Mouse (Mus musculus) mouse trophoblast stem cell (cell line): Measurements from ENCODE around the gene Dnah12.
"Not testable (repeated sequence)": the region's sequence is repeated elsewhere in the genome, so short reads cannot be mapped to it uniquely, and the experiment has no call there.

ENCODE experiments used
- in situ Hi-C, 2 experiments: fragments of 300-500 bp; cut with MseI, MboI; formaldehyde crosslinking; loops; 2 replicates in 1 of 2; 3 replicates in 1 of 2; pipeline ENCODE4 v1.15.1; 2025

The Dnah12 gene

DNA sequence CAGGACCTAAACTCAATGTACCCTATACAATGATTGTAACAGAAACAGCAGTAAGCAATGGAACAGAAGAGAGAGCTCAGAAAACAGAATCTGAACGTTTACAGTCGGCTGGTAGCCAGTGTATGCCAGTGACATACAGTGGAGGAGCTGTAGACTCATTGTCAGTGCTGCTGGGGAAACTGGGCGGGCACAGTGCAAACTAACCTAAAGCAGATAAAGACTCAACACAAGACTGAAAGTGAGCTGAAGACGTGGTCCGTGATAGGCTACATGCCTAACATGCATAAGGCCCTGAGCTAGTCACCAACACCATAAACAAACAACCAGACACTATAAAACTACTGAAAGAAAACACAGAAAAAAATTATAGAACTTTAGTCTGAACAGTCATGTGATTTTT is 188.6 kb downstream of the Dnah12 start:
- in situ Hi-C loops: no loop called here

DNA sequence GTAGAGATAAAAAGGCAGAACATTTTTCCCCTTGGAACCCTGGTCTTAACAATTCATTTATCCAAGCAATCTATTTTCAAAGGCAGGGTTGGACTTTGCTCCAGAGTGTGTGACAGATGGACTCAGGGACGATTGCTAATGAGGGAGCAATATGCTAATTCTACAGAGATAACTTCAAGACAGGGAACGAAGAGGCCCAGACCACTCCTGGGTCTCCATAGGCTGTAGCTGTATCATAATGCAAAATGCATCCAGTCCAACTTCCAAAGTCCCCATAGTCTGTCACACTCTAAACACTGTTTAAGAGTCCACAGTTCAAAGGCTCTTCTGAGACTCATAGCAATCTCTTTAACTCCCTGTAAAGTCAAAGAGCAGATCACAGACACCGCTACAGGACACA is 194.2 kb downstream of the Dnah12 start:
- in situ Hi-C loops: no loop called here

GRCm38 (mm10) chr14:26890777-26891176 is 197.7 kb downstream of the Dnah12 start:
- in situ Hi-C loops: no loop called here

DNA sequence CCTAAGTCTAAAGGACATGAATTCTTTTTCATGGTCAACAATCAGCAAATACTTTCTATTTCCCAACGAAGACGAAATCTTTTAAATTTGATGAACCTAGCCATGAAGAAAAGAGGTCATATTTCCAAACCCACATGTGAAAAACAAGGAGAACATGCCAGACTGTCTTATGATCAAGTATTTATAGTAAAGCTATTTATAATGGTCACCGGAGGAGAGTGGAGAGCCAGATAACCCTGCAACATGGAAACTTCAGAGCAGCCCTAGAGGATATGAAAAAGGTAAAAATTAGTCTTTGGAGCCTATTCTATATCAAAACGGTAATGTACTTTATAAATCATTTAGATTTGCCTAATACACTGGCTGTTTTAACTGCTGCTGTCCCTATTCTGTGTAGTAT is 201.3 kb downstream of the Dnah12 start, which contains the start of gene Asb14:
Gene Asb14, plus strand, starts transcription at position 166 of the 400 bp plus-strand sequence.
- in situ Hi-C loops: no loop called here

DNA sequence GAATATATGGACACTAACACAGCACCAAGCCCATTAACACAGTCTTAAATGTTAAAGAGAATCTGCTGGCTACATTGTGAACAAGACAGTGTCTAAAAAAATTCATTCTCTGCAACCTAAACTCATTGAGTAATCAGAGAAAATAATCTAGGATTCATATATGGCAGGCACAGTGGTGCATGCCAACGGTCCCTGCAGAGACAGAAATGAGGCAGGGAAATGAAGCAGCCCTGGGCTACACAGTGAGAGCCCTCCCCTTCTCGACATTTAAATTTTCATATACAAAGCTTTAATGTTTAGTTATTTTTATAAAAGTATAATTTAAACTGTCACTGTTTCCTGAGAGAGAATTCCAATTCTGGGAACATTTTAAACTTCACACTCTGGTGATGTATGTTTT is 206.4 kb downstream of the Dnah12 start:
- in situ Hi-C loops: no loop called here

DNA sequence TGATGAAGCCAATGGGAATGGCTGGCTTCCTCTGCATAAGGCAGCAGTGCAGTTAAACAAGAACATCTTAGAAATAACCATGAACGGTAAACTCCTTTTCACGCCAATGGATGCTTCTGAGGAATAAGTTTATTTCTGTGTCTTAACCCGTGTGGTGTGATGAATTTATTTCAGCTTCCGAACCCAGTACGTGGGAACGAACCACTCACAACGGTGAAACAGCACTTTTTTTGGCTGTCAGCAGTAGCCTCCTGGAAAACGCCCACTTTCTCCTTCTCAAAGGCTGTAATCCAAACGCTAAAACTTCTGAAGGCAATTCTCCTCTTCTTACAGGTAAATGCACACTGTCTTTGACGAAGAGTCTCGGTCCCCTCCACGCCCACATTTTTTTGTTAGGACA is 207.8 kb downstream of the Dnah12 start:
- in situ Hi-C loops: no loop called here

DNA sequence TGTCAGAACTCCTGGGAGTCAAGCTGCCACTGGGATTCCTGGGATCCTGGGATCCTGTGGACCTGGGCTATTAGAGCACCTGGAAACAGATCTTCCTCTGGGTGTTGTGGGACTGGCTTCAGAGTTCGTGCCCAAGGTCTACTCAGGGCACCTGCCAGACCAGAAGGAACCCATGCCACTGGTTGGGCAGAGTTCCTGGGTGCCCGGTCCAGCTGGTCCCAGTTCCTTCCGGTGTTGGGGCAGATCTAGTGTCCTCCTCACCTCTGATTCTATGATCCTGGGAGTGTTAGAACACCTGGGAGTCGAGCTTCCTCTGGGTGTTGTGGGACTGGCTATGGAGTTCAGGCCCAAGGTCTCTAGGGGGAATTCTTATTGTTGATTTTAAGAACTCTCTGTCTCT is 214.3 kb downstream of the Dnah12 start:
- in situ Hi-C loops: no loop called here

DNA sequence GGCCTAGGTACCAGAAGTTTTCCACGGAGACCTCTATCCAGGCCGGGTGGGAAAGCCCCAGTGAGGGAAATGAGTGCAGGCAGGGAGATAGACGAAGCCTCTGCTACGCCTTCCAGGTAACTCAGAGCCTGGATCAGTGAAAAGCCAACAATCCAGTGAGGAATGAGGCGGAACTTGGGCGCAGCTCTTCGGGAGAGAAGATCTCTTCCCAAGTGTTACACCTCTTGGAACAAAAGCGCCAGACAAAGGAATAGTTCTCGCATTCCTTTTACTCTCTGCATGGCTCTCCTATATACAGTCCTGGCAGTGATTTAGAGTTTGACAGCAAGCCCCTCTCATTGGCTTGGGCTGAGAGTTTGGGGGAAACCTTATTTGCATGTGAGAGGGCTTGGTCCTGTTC is 217.4 kb downstream of the Dnah12 start:
- in situ Hi-C loops: not testable (repeated sequence)

DNA sequence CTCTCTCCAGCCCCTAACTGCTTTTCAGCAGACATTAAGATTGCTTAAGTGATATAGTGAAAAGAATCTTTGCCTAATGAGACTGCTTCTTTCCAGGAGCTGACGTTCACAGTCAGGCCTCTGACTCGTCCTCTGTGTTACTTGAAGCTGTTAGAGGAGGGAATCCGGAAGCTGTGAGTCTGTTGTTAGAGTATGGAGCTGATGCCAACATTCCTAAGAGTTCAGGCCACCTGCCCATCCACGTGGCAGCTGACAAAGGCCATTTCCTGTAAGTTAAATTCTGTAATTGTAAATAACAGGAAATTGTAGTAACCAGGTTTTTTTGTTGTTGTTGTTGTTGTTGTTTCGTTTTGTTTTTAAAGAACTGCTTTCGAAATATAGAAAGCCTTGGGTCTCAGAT is 218.1 kb downstream of the Dnah12 start:
- in situ Hi-C loops: no loop called here

DNA sequence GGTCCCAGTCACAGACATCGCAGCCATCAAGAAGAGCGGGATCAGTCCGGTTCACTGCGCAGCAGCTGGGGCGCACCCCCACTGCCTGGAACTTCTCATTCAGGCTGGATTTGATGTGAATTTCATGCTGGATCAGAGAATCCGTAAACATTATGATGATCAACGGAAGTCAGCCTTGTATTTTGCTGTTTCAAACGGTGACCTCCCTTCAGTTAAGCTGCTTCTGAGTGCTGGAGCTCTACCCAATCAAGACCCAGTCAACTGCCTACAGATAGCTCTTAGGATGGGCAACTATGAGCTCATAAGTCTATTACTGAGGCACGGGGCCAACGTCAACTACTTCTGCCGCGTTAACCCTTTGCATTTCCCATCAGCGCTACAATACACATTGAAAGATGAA is 218.8 kb downstream of the Dnah12 start:
- in situ Hi-C loops: no loop called here

- in situ Hi-C loops: no loop called here
Observed at GRCm38 (mm10) chr14:26913681-26914268, 220.7 kb downstream of the Dnah12 start.

DNA sequence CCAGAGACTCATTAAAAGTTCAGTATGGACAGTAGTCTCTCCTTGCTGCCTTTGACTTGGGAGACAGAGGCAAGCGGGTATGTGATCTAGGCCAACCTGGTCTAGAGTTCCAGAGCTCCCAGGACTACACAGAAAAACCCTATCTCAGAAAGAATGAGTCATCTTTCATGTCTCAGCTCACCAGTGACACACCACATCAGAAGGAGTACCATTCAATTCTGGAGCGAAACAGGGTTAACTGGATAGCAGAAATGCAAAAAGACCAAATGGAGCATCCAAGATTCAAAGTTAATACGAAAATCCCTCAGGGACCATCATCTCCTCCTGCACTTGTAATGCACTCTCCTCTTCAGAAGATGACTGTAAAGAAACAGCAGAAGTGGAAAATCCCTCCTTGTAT is 226.2 kb downstream of the Dnah12 start:
- in situ Hi-C loops: no loop called here

DNA sequence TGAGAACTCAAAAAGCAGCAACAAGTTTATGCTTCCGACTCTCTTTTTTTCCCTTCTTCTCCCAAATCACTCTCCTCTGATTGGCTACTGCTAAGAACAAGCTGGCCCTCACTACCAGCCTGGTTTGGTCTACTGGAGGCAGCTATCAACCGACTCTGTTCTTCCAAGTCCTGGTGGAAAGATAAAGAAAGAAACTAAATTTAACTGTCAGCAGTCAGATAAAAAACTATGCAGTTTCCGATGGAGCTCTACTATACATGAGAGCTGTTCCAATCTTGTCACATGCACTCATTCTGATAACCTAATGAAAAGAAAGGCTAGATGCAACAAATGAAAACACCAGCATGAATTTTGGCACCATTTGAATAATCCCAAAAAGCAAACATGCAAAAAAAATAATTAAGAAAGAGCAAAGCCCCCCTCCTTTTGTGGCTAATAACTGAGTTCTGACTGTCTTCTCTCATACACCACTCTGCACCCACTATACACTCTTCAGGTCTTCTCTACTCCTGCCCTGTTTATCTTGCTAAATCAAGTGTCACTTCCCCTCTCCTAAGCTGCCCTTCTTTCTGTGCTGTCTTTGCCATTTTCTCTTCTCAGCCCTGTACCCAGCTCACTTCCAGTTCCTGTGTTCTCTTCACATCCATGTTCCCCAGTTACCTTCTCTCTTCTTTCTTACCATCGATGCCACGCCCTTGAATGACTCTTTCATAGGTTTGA is 230.8 kb downstream of the Dnah12 start:
- in situ Hi-C loops: no loop called here

- in situ Hi-C loops: no loop called here
Observed at GRCm38 (mm10) chr14:26934891-26935290, 241.8 kb downstream of the Dnah12 start.

DNA sequence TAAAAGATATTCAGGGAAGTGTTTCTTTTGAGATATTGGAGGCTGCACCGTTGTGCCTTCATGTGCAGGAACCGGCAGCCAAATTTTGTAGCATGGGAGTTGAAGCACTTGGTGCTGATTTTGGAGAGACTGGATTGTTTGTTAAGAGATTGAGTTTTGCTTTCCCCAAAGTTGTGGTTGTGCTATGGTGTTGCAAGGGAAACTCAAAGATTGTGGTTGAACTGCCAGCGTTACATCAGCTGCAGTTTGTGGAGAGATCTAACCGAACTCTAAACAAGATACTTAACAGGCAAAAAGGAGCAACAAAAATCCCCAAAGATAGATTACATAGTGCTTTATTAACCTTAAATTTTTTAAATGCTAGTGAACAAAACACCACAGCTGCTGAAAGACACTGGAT is 242.5 kb downstream of the Dnah12 start:
- in situ Hi-C loops: no loop called here
